Mouse (Mus musculus): Measurements from ENCODE around the gene 4933406M09Rik.

4933406M09Rik gene

GRCm38 (mm10) chr1:134385666-134386065, at the start of gene 4933406M09Rik:
TSS of gene 4933406M09Rik (plus strand) at chr1:134385940.
- no peak for DNase-seq (ENCODE audit: low spot score)

GRCm38 (mm10) chr1:134336958-134337710, 48.6 kb upstream of the 4933406M09Rik start:
- no peak for DNase-seq (ENCODE audit: low spot score)

- DNase-seq (ENCODE audit: low spot score), result no peak
Measured at GRCm38 (mm10) chr1:134339162-134339561, 46.6 kb upstream of the 4933406M09Rik start.

GRCm38 (mm10) chr1:134339757-134340619, 45.8 kb upstream of the 4933406M09Rik start:
- no peak for DNase-seq (ENCODE audit: low spot score)

GRCm38 (mm10) chr1:134341641-134342277, 44.0 kb upstream of the 4933406M09Rik start:
- no peak for DNase-seq (ENCODE audit: low spot score)

GRCm38 (mm10) chr1:134342278-134342664, 43.5 kb upstream of the 4933406M09Rik start:
- DNase-seq (ENCODE audit: low spot score), result no peak

GRCm38 (mm10) chr1:134342781-134343310, 42.9 kb upstream of the 4933406M09Rik start:
- DNase-seq (ENCODE audit: low spot score), result no peak

GRCm38 (mm10) chr1:134343567-134343966, 42.2 kb upstream of the 4933406M09Rik start:
- no peak for DNase-seq (ENCODE audit: low spot score)

- DNase-seq (ENCODE audit: low spot score), result peak; percentile 49
Measured at GRCm38 (mm10) chr1:134344005-134344950, 41.5 kb upstream of the 4933406M09Rik start.

GRCm38 (mm10) chr1:134345075-134345474, 40.7 kb upstream of the 4933406M09Rik start:
- DNase-seq (ENCODE audit: low spot score), result no peak

- DNase-seq (ENCODE audit: low spot score), result no peak
Measured at GRCm38 (mm10) chr1:134347791-134348190, 37.9 kb upstream of the 4933406M09Rik start.

GRCm38 (mm10) chr1:134353326-134353725, 32.4 kb upstream of the 4933406M09Rik start:
- no peak for DNase-seq (ENCODE audit: low spot score)

GRCm38 (mm10) chr1:134357461-134357860, 28.3 kb upstream of the 4933406M09Rik start:
- DNase-seq (ENCODE audit: low spot score), result no peak

- no peak for DNase-seq (ENCODE audit: low spot score)
Measured at GRCm38 (mm10) chr1:134360656-134361055, 25.1 kb upstream of the 4933406M09Rik start.

GRCm38 (mm10) chr1:134361195-134361856, 24.4 kb upstream of the 4933406M09Rik start:
- no peak for DNase-seq (ENCODE audit: low spot score)

- DNase-seq (ENCODE audit: low spot score), result peak; percentile 82
Measured at GRCm38 (mm10) chr1:134361857-134362212, 23.9 kb upstream of the 4933406M09Rik start, which contains the start of gene Tmem183a. TSS of gene Tmem183a (minus strand) at chr1:134361979.

- DNase-seq (ENCODE audit: low spot score), result no peak
Measured at GRCm38 (mm10) chr1:134363194-134363593, 22.5 kb upstream of the 4933406M09Rik start.

- DNase-seq (ENCODE audit: low spot score), result no peak
Measured at GRCm38 (mm10) chr1:134365491-134365890, 20.2 kb upstream of the 4933406M09Rik start.

GRCm38 (mm10) chr1:134368777-134369337, 16.9 kb upstream of the 4933406M09Rik start:
- DNase-seq (ENCODE audit: low spot score), result no peak

- no peak for DNase-seq (ENCODE audit: low spot score)
Measured at GRCm38 (mm10) chr1:134374124-134374523, 11.6 kb upstream of the 4933406M09Rik start.

All from layer of hippocampus, adult 9-10 months (tissue).